Mouse (Mus musculus) midbrain, embryonic 14.5 days (tissue): ENCODE measurements at regions not wholly inside any gene's neighbourhood (a gene's known extent, or its start where the extent isn't known, plus 50 kb on each side); places are given as distances from the start of the nearest gene placed in this dataset.

Source experiments
- ATAC-seq: fragments of 200-750 bp; cut with Nextera tagmentation; 2 replicates; pipeline ENCODE4 v1.8.0; 2017; ENCODE audit warnings: moderate number of reproducible peaks, moderate library complexity; ENCODE audit not compliant: low FRiP score, low TSS enrichment
- DNase-seq: peaks from one replicate; pipeline ENCODE4 v3.0.0-alpha.2; 2015
- H3K27ac ChIP-seq: fragments of 300-500 bp; sonication (generic); replicated peaks from 2 replicates; pipeline ENCODE4 v1.5.1; 2014; ENCODE audit warnings: mild to moderate bottlenecking, low read depth, low read length, moderate library complexity
- H3K27me3 ChIP-seq: fragments of 300-500 bp; sonication (generic); 2 replicates; pipeline ENCODE4 v1.6.1; 2014; ENCODE audit warnings: low read length, control low read depth, mixed read lengths; ENCODE audit not compliant: control insufficient read depth, insufficient read depth
- H3K36me3 ChIP-seq: fragments of 300-500 bp; sonication (generic); 2 replicates; pipeline ENCODE4 v1.6.1; 2014; ENCODE audit warnings: low read length, control low read depth; ENCODE audit not compliant: control insufficient read depth, insufficient read depth
- H3K4me1 ChIP-seq: fragments of 300-500 bp; sonication (generic); 2 replicates; pipeline ENCODE4 v1.6.1; 2014; ENCODE audit warnings: mild to moderate bottlenecking, antibody characterized with exemption, low read length, control low read depth; ENCODE audit not compliant: control insufficient read depth, insufficient read depth
- H3K4me2 ChIP-seq: fragments of 300-500 bp; sonication (generic); 2 replicates; pipeline ENCODE4 v1.6.1; 2014; ENCODE audit warnings: mild to moderate bottlenecking, low read length, moderate library complexity
- H3K4me3 ChIP-seq: fragments of 300-500 bp; sonication (generic); replicated peaks from 2 replicates; pipeline ENCODE4 v1.5.1; 2014; ENCODE audit warnings: low read depth, low read length
- H3K9ac ChIP-seq: fragments of 300-500 bp; sonication (generic); replicated peaks from 2 replicates; pipeline ENCODE4 v1.6.1; 2014; ENCODE audit warnings: mild to moderate bottlenecking, low read length, moderate library complexity
- H3K9me3 ChIP-seq: fragments of 300-500 bp; sonication (generic); 2 replicates; pipeline ENCODE4 v1.6.1; 2016; ENCODE audit warnings: low read length, control low read depth, mixed read lengths; ENCODE audit not compliant: control insufficient read depth
- WGBS: fragments of 180-500 bp; shearing (Covaris S2); extraction: QIAGEN DNeasy Blood & Tissue Kit; methylation state at CpG from one replicate; pipeline ENCODE4 v1.1.7; 2014; 5-methylcytosine and 5-hydroxymethylcytosine counted together

DNA sequence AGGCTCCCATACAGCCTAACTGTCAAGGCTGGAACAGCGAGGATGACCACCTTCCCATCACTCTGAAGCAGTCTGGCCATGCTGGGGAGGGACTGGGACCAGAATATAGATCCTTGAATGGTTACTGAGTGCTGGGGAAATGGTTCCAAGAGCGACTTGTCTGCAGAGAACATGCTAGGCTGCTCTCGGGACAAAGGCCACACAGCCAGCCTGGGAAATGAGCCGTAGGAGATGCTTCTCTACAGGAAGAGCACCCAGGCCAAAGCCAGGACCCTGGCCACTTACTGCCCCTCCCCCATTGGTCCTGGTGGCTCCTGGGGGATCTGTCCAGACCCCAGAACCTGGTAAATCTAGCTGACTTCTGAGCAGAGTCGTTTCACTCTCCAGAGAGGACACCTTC is 170.8 kb upstream of the A530016L24Rik start:
- H3K9ac ChIP-seq = no peak overlapping the region
- H3K9me3 ChIP-seq = no peaks in the 10 kb centered on the region
- no peaks in the 10 kb centered on the region for H3K36me3 ChIP-seq
- H3K4me1 ChIP-seq = no peaks in the 10 kb centered on the region
- H3K4me2 ChIP-seq = no peak overlapping the region
- WGBS = 78% methylated on average over 5 of the region's 5 CpGs
- H3K4me3 ChIP-seq = no peak overlapping the region
- H3K27ac ChIP-seq = no peak overlapping the region
- DNase-seq = no peak
- no peaks in the 10 kb centered on the region for H3K27me3 ChIP-seq
- no peak for ATAC-seq

GRCm38 (mm10) chr12:112322196-112322595 is 167.1 kb upstream of the A530016L24Rik start:
- 78% methylated on average over 2 of the region's 2 CpGs for WGBS
- Histone ChIP-seq H3K4me2 (no peak overlapping the region), H3K27me3 (no peaks in the 10 kb centered on the region), H3K36me3 (no peaks in the 10 kb centered on the region), H3K4me3 (no peak overlapping the region), H3K9ac (no peak overlapping the region), H3K27ac (no peak overlapping the region), H3K9me3 (no peaks in the 10 kb centered on the region), H3K4me1 (0 out of 2 replicates have a peak, but pooled peaks cover 2% of the 10 kb centered on the region)
- no peak for DNase-seq
- ATAC-seq = no peak

DNA sequence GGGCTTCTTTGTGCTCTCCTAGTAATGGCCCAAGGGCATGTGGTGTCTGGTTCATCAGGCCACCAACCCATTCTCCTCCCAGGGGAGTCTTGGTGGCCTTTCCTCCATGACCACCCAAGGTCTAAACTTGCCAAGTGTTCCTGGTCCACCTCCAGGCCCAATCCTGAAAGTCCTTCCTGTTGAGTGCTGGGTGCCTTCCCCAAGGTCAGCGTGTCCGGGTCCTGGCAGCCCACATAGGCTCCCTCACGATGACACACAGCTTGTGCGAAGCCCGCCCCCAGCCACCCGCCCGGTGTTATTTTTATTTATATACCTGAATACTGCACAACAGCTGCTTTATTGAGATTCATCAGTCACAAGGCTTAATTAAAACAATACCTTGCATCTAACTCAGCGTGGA is 161.8 kb upstream of the A530016L24Rik start:
- no peak for DNase-seq
- peaks cover 40% of the 10 kb centered on the region for H3K4me1 ChIP-seq
- 91% methylated on average over 8 of the region's 8 CpGs for WGBS

GRCm38 (mm10) chr12:112328809-112329575 is 160.3 kb upstream of the A530016L24Rik start:
- H3K4me1 ChIP-seq = peaks cover 56% of the 10 kb centered on the region
- no peak overlapping the region for H3K9ac ChIP-seq

More for the DNA sequence above, 161.8 kb upstream of the A530016L24Rik start:
- H3K9ac ChIP-seq = no peak overlapping the region
- no peak for ATAC-seq
- no peak overlapping the region for H3K27ac ChIP-seq
- no peaks in the 10 kb centered on the region for H3K36me3 ChIP-seq
- no peaks in the 10 kb centered on the region for H3K9me3 ChIP-seq
- no peaks in the 10 kb centered on the region for H3K27me3 ChIP-seq
- no peak overlapping the region for H3K4me3 ChIP-seq
- H3K4me2 ChIP-seq = no peak overlapping the region

GRCm38 (mm10) chr12:112329701-112330301 is 159.4 kb upstream of the A530016L24Rik start:
- H3K9ac ChIP-seq = peak overlapping the region; percentile 28; the same call in 1 of the 2 replicates
- WGBS = 2% methylated on average over 18 of the region's 18 CpGs

More at GRCm38 (mm10) chr12:112328809-112329575, 160.3 kb upstream of the A530016L24Rik start:
- ATAC-seq (no peak), DNase-seq (peak; percentile 70)
- peak overlapping the region; percentile 92 for H3K27ac ChIP-seq
- no peak overlapping the region for H3K4me3 ChIP-seq
- H3K9me3 ChIP-seq = no peaks in the 10 kb centered on the region
- WGBS = 26% methylated on average over 8 of the region's 8 CpGs
- no peaks in the 10 kb centered on the region for H3K27me3 ChIP-seq
- no peaks in the 10 kb centered on the region for H3K36me3 ChIP-seq
- peak overlapping the region; percentile 26 for H3K4me2 ChIP-seq

DNA sequence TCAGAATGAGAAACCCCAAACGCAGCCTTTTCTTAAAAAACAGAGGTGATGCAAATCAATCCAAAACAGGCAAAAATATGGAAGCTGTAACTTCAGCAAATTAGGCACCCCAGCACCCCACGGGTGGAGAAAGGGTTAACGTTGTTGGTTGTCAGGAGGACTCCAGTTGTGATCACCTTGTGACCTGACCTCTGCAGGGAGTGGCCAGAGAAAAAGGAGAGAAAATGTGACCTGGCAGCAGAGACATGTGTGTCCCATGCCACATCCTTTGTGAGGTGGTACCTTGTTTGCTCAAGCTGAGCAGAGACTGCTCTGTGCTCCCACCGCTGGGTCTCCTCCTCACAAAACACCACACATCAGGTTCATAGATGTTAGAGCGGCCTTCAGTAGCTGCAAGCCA is 158.7 kb upstream of the A530016L24Rik start:
- Histone ChIP-seq H3K27me3 (no peaks in the 10 kb centered on the region), H3K9me3 (no peaks in the 10 kb centered on the region), H3K4me1 (peaks cover 72% of the 10 kb centered on the region), H3K4me2 (no peak overlapping the region), H3K36me3 (no peaks in the 10 kb centered on the region), H3K4me3 (no peak overlapping the region), H3K27ac (peak overlapping the region; percentile 92), H3K9ac (peak overlapping the region; percentile 28; the same call in 1 of the 2 replicates)
- 50% methylated on average over 5 of the region's 5 CpGs for WGBS
- ATAC-seq = no peak
- DNase-seq = no peak

More at GRCm38 (mm10) chr12:112329701-112330301, 159.4 kb upstream of the A530016L24Rik start:
- H3K9me3 ChIP-seq = no peaks in the 10 kb centered on the region
- DNase-seq (peak; percentile 90), ATAC-seq (peak; percentile 10; the same call in 1 of the 2 replicates)
- H3K4me2 ChIP-seq = peak overlapping the region; percentile 26
- H3K27ac ChIP-seq = peak overlapping the region; percentile 92
- H3K27me3 ChIP-seq = no peaks in the 10 kb centered on the region
- no peak overlapping the region for H3K4me3 ChIP-seq
- peaks cover 64% of the 10 kb centered on the region for H3K4me1 ChIP-seq
- no peaks in the 10 kb centered on the region for H3K36me3 ChIP-seq

DNA sequence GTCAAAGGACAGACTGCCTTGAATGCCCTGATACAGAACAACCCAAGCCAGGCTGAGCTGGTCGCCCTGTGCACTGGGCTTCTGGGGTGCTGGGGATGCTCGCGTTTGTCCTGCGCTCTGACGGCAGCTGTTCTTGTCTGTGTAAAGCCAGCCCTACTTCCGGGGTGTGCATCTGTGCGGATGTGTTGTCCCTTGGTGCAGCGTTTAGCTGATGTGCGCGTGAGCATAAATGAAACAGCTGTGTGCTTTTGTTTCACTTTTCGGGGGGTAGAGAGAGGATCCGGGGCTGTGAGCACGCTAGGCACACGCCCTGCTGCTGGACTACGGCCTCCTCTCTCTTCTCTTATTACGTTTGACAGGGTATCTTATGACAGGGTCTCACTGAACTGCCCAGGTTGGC is 158.2 kb upstream of the A530016L24Rik start:
- Histone ChIP-seq H3K4me1 (peaks cover 77% of the 10 kb centered on the region), H3K27ac (peak overlapping the region; percentile 92), H3K9me3 (no peaks in the 10 kb centered on the region), H3K36me3 (no peaks in the 10 kb centered on the region), H3K4me3 (no peak overlapping the region), H3K4me2 (no peak overlapping the region), H3K27me3 (no peaks in the 10 kb centered on the region), H3K9ac (0 out of 2 replicates have a peak overlapping the region, but pooled peaks have one; percentile 7)
- ATAC-seq (no peak), DNase-seq (no peak)
- WGBS = 65% methylated on average over 16 of the region's 16 CpGs

DNA sequence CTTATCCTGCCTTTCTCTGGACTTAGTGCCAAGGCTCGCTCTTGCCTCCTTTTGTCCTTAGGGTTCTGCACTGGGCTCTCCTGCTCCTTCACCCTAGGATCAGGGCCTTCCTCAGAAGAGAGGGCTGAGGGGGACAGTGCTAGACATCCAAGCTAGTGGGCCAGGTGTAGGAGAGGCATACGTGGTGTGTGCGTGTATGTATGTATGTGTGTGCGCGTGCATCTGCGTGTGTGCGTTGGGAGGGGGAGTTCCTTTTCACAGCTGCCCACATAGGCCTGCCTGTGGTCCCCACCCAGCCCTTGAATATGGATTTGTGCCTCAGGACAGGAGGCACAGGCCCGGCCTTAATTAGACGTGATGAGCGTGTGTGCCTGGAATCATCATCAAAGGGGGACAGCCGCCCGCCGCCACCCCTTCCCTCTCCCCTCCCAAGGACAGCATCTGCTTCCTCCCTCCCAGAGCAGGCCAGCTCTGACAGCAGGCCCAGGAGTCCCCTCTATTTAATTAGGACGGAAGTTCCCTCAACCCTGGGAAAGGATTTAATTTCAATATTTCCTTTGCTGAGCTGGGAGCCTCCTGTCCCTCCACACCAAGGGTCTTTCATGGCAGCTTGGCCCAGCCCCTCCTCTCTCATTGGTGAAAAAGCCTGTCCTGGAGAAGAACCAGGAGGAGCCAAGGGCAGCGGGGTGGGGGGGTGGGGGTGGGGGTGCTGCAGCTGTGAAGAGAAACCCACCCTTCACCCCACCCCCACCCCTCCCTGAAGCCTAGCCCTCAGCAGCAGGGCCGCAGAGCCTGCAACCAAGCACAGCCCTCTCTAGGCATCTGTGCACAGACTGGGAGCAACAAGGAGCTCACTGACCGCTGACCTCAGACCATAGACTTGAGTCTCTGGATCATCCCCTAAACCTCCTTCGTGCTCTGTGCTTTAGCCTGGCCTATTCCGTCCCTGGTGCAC is 155.8 kb upstream of the A530016L24Rik start:
- H3K27me3 ChIP-seq = no peaks in the 10 kb centered on the region
- peak overlapping the region; percentile 93 for H3K27ac ChIP-seq
- WGBS = 13% methylated on average over 18 of the region's 19 CpGs
- no peak overlapping the region for H3K4me3 ChIP-seq
- H3K9me3 ChIP-seq = no peaks in the 10 kb centered on the region
- H3K4me2 ChIP-seq = no peak overlapping the region
- H3K4me1 ChIP-seq = peaks cover 97% of the 10 kb centered on the region
- no peaks in the 10 kb centered on the region for H3K36me3 ChIP-seq
- DNase-seq (peak; percentile 82), ATAC-seq (peak; percentile 77)
- no peak overlapping the region; the same call in 1 of the 2 replicates for H3K9ac ChIP-seq
